ENCODE assay signal across 27 mouse cellular contexts in the genomic region with DNA sequence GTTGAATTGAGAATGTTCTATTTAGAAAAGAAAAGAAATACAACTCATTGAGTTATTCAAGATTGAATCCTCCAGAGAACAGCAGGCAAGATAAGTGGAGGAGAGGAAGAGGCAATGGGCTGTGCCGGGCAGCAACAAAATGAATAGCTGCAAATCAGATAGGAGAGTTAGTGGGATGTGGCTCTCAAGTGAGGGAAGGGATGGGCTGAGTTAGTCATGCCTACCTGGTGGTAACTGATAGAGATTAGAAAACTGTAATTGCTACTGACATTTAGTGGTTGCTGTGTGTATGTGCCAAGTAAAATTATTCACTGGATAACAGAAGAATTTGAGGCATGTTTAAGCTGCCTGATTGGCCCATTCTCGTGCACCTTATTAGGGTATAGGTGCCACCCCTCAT.
"Had no signal": no experiment of that assay in that cellular context is flagged by ENCODE, and none has a peak within 500 bp of the region (broad histone marks: within the 10 kb centered on the region; RNA-seq: fewer than 3 reads in every experiment).

No protein-coding gene starts in this region.

- H3K4me3 ChIP-seq: gastrocnemius, adult 2 months; heart, embryonic 10.5 days; heart, embryonic 12.5 days; hindbrain, embryonic 10.5 days; hindbrain, embryonic 12.5 days; intestine, embryonic 15.5 days; kidney, embryonic 15.5 days; layer of hippocampus, adult 2 months; left cerebral cortex, adult 2 months; limb, embryonic 13.5 days; limb, embryonic 15.5 days; liver, embryonic 12.5 days had no signal

- H3K9me3 ChIP-seq: heart, embryonic 10.5 days; heart, embryonic 12.5 days; hindbrain, embryonic 10.5 days; hindbrain, embryonic 12.5 days; intestine, embryonic 15.5 days; kidney, embryonic 15.5 days; limb, embryonic 13.5 days; limb, embryonic 15.5 days; liver, embryonic 12.5 days had no signal

- H3K4me1 ChIP-seq: heart, embryonic 10.5 days; heart, embryonic 12.5 days; hindbrain, embryonic 10.5 days; intestine, embryonic 15.5 days; kidney, embryonic 15.5 days; limb, embryonic 15.5 days; liver, embryonic 12.5 days had no signal

- DNase-seq: gastrocnemius, adult 2 months; gastrocnemius, postnatal 10 days; gastrocnemius, postnatal 25 days; heart, adult 18-20 months; heart, postnatal 10 days; heart, postnatal 4 days; kidney, adult 18-20 months; kidney, adult 8-10 months; kidney, postnatal 10 days; kidney, postnatal 25 days; kidney, postnatal 4 days; left cerebral cortex, postnatal 4 days had no signal

- H3K36me3 ChIP-seq: heart, embryonic 10.5 days; heart, embryonic 12.5 days; hindbrain, embryonic 10.5 days; hindbrain, embryonic 12.5 days; intestine, embryonic 15.5 days; kidney, embryonic 15.5 days; limb, embryonic 13.5 days; limb, embryonic 15.5 days; liver, embryonic 12.5 days had no signal

- H3K27ac ChIP-seq: gastrocnemius, adult 2 months; heart, embryonic 10.5 days; hindbrain, embryonic 10.5 days; hindbrain, embryonic 12.5 days; hindbrain, embryonic 14.5 days; intestine, embryonic 15.5 days; kidney, embryonic 15.5 days; layer of hippocampus, adult 2 months; left cerebral cortex, adult 2 months; limb, embryonic 13.5 days; limb, embryonic 15.5 days; liver, embryonic 12.5 days had no signal

- H3K4me2 ChIP-seq: heart, embryonic 12.5 days; hindbrain, embryonic 12.5 days; hindbrain, embryonic 14.5 days; intestine, embryonic 15.5 days; kidney, embryonic 15.5 days; limb, embryonic 13.5 days; limb, embryonic 15.5 days; liver, embryonic 12.5 days had no signal

- ATAC-seq: hindbrain, embryonic 16.5 days; inflammation-experienced regulatory T-cells, adult 6 months; intestine, embryonic 15.5 days; intestine, postnatal 0 days; liver, embryonic 12.5 days had no signal

- H3K27me3 ChIP-seq: heart, embryonic 12.5 days; hindbrain, embryonic 12.5 days; intestine, embryonic 15.5 days; kidney, embryonic 15.5 days; limb, embryonic 13.5 days; limb, embryonic 15.5 days; liver, embryonic 12.5 days had no signal

- H3K9ac ChIP-seq: heart, embryonic 12.5 days; hindbrain, embryonic 12.5 days; hindbrain, embryonic 14.5 days; intestine, embryonic 15.5 days; kidney, embryonic 15.5 days; limb, embryonic 13.5 days; limb, embryonic 15.5 days; liver, embryonic 12.5 days had no signal
